ENCODE assay signal across 14 mouse cellular contexts in the genomic region with DNA sequence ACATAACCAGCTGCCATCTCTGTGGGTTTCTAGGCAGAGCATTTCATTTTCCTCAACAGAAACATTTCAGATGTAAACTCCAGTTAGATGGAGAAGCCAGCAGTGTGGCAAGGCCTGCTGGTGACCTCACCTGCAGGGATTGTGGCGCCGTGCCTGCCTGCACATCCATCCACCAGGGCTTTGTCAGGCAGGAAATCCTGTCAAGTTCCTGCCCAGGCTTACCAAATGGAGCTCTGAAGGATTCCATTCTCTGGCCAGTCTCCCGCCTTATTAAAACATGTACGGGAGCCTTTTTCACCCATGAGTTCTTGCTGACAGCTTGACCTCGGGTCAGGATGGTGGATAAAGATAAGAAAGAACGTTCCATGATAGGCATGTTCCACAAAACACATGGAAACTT. TPM values are rescaled to one million over a fixed set of nuclear protein-coding genes. Genes with fewer than 3 reads are reported as not detected.
DNase-seq lines count a peak whose midpoint lies in the region; ATAC-seq and TF ChIP-seq lines count a peak whose summit lies in the region.
"Had no signal": no experiment of that assay in that cellular context is flagged by ENCODE, and none has a peak within 500 bp of the region (broad histone marks: within the 10 kb centered on the region; RNA-seq: fewer than 3 reads in every experiment).

No protein-coding gene starts in this region.

- DNase-seq in heart, adult 11 months: peak; percentile 96
- no peak for DNase-seq in heart, postnatal 0 days (ENCODE audit: low spot score)
- peak; percentile 64 for DNase-seq in kidney, postnatal 0 days (ENCODE audit: low spot score)
- peak; percentile 65 to 81 for DNase-seq in lung, postnatal 4 days
- DNase-seq in cerebellum, adult 11 months: no peak
- no peak for DNase-seq in layer of hippocampus, adult 9-11 months
- no peak for DNase-seq in cerebellum, adult 9-10 months
- DNase-seq: cerebellum, adult 18-20 months; thymus, postnatal 25 days had no signal

- peaks cover 5% of the 10 kb centered on the region for H3K4me1 ChIP-seq in heart, embryonic 11.5 days (ENCODE audit: control insufficient read depth, insufficient read depth, low read length)
- H3K4me1 ChIP-seq in heart, postnatal 0 days (ENCODE audit: control insufficient read depth, insufficient read depth): peaks cover 9% of the 10 kb centered on the region; the same call in 1 of the 2 replicates
- no peaks in the 10 kb centered on the region for H3K4me1 ChIP-seq in kidney, postnatal 0 days (replicated peaks; ENCODE audit: insufficient read depth, low read length)
- H3K4me1 ChIP-seq: neural tube, embryonic 13.5 days had no signal

- no peaks in the 10 kb centered on the region for H3K36me3 ChIP-seq in heart, embryonic 11.5 days (ENCODE audit: control insufficient read depth, insufficient read depth, low read length)
- no peaks in the 10 kb centered on the region for H3K36me3 ChIP-seq in heart, postnatal 0 days (replicated peaks; ENCODE audit: control insufficient read depth, insufficient read depth, low read length)
- H3K36me3 ChIP-seq in kidney, postnatal 0 days (ENCODE audit: insufficient read depth, low read length): no peaks in the 10 kb centered on the region
- H3K36me3 ChIP-seq: heart, embryonic 15.5 days; neural tube, embryonic 13.5 days had no signal

- no peak for TF ChIP-seq CTCF in heart, postnatal 0 days (IDR thresholded peaks at IDR 0.05; ENCODE audit: low read depth)
- no peak for TF ChIP-seq CTCF in kidney, postnatal 0 days (IDR thresholded peaks at IDR 0.05; ENCODE audit: low read depth)

- no peak overlapping the region for H3K27ac ChIP-seq in heart, embryonic 11.5 days (ENCODE audit: low read depth, low read length)
- peak overlapping the region; percentile 20; the same call in 1 of the 2 replicates for H3K27ac ChIP-seq in heart, postnatal 0 days (ENCODE audit: low read depth)
- peak overlapping the region; percentile 70 for H3K27ac ChIP-seq in kidney, postnatal 0 days
- H3K27ac ChIP-seq: heart, embryonic 15.5 days; neural tube, embryonic 13.5 days had no signal

- no peak for ATAC-seq in heart, embryonic 11.5 days (replicated peaks; ENCODE audit: insufficient number of reproducible peaks, low FRiP score, low TSS enrichment)
- no peak for ATAC-seq in heart, postnatal 0 days (ENCODE audit: insufficient read depth, low read depth)
- ATAC-seq in kidney, postnatal 0 days (replicated peaks; ENCODE audit: low FRiP score, low read depth): no peak
- ATAC-seq: CD4-positive, CD25-positive, alpha-beta regulatory T cell, adult 4 months had no signal

- no peak overlapping the region for H3K9ac ChIP-seq in heart, embryonic 11.5 days (ENCODE audit: low read depth, low read length)
- no peak overlapping the region for H3K9ac ChIP-seq in heart, postnatal 0 days (replicated peaks; ENCODE audit: low read depth, low read length)
- H3K9ac ChIP-seq in kidney, postnatal 0 days (ENCODE audit: low read depth, low read length): no peak overlapping the region
- H3K9ac ChIP-seq: heart, embryonic 15.5 days; neural tube, embryonic 13.5 days had no signal

- WGBS in heart, embryonic 11.5 days (ENCODE audit: insufficient replicate concordance): 39% methylated on average over 6 of the region's 6 CpGs
- 23% methylated on average over 6 of the region's 6 CpGs for WGBS in heart, postnatal 0 days
- 53% methylated on average over 6 of the region's 6 CpGs for WGBS in kidney, postnatal 0 days

- H3K9me3 ChIP-seq in heart, embryonic 11.5 days (replicated peaks; ENCODE audit: control insufficient read depth, low read length): no peaks in the 10 kb centered on the region
- no peaks in the 10 kb centered on the region for H3K9me3 ChIP-seq in heart, postnatal 0 days (replicated peaks; ENCODE audit: control insufficient read depth, low read length)
- no peaks in the 10 kb centered on the region for H3K9me3 ChIP-seq in kidney, postnatal 0 days (replicated peaks; ENCODE audit: low read length)
- H3K9me3 ChIP-seq: heart, embryonic 15.5 days; neural tube, embryonic 13.5 days had no signal

- H3K4me2 ChIP-seq in heart, embryonic 11.5 days: no peak overlapping the region
- no peak overlapping the region for H3K4me2 ChIP-seq in heart, postnatal 0 days (ENCODE audit: low read depth, low read length)
- no peak overlapping the region for H3K4me2 ChIP-seq in kidney, postnatal 0 days (ENCODE audit: low read length)
- H3K4me2 ChIP-seq: heart, embryonic 15.5 days; neural tube, embryonic 13.5 days had no signal

- no peak for TF ChIP-seq EP300 in heart, postnatal 0 days (IDR thresholded peaks at IDR 0.05; ENCODE audit: low read depth)

- no peak overlapping the region for H3K4me3 ChIP-seq in heart, embryonic 11.5 days (ENCODE audit: low read depth, low read length)
- H3K4me3 ChIP-seq in heart, postnatal 0 days (ENCODE audit: low read depth, low read length): no peak overlapping the region
- H3K4me3 ChIP-seq in kidney, postnatal 0 days (replicated peaks; ENCODE audit: low read depth, low read length): no peak overlapping the region
- H3K4me3 ChIP-seq: heart, embryonic 15.5 days; neural tube, embryonic 13.5 days had no signal

- H3K27me3 ChIP-seq in heart, embryonic 11.5 days (ENCODE audit: control insufficient read depth, insufficient read depth, low read length): no peaks in the 10 kb centered on the region
- H3K27me3 ChIP-seq in heart, postnatal 0 days (ENCODE audit: control insufficient read depth, insufficient read depth, low read length): no peaks in the 10 kb centered on the region
- H3K27me3 ChIP-seq in kidney, postnatal 0 days (ENCODE audit: insufficient read depth, low read length): no peaks in the 10 kb centered on the region
- H3K27me3 ChIP-seq: heart, embryonic 15.5 days; neural tube, embryonic 13.5 days had no signal

RNA-seq across cellular contexts. Expression of gene Arhgef26, which starts 36.7 kb away (rescaled TPM):
- polyA plus RNA-seq in heart, embryonic 11.5 days (2014; fragmentation: Nextera tagmentation; extraction: Ambion mirVana): 3.6 and 5.2 TPM in 2 replicates
- total RNA-seq in heart, postnatal 0 days (2014; rRNA removed; ENCODE audit: low replicate concordance): 3.3 and 7.5 TPM in 2 replicates
- polyA plus RNA-seq in heart, postnatal 0 days (2015; fragmentation: Nextera tagmentation; extraction: Ambion mirVana): 1.8 and 1.9 TPM in 2 replicates
- polyA plus RNA-seq in kidney, postnatal 0 days (2015; fragmentation: Nextera tagmentation; extraction: Ambion mirVana): 7.8 and 8.8 TPM in 2 replicates
- total RNA-seq: megakaryocyte progenitor cell, adult 5-6 weeks had no signal

Comparison
In these comparisons a context has a peak if more than half of its experiments do, and no peak if none do; other contexts are left out.
1. DNase-seq: peak in heart, adult 11 months (single experiment), kidney, postnatal 0 days (single experiment) and lung, postnatal 4 days (2 of 2); none in heart, postnatal 0 days (single experiment), cerebellum, adult 11 months (single experiment), layer of hippocampus, adult 9-11 months (single experiment) and cerebellum, adult 9-10 months (single experiment).